Mouse (Mus musculus): ENCODE measurements at regions not wholly inside any gene's neighbourhood (a gene's known extent, or its start where the extent isn't known, plus 50 kb on each side); places are given as distances from the start of the nearest gene placed in this dataset.

- no peaks in the 10 kb centered on the region for H3K27me3 ChIP-seq
- no peak overlapping the region for H3K27ac ChIP-seq
- no peak overlapping the region for H3K4me3 ChIP-seq
- no peaks in the 10 kb centered on the region for H3K4me1 ChIP-seq
- H3K36me3 ChIP-seq: no peaks in the 10 kb centered on the region
- H3K9me3 ChIP-seq: no peaks in the 10 kb centered on the region
- 84% methylated on average over 2 of the region's 2 CpGs for WGBS
- H3K9ac ChIP-seq: no peak overlapping the region
- H3K4me2 ChIP-seq: no peak overlapping the region
- no peak for ATAC-seq (ENCODE audit: borderline replicate concordance, extremely low read depth, low FRiP score, low TSS enrichment)
Measured at GRCm38 (mm10) chr1:78945588-78945987, 129.0 kb downstream of the Kcne4 start.

DNA sequence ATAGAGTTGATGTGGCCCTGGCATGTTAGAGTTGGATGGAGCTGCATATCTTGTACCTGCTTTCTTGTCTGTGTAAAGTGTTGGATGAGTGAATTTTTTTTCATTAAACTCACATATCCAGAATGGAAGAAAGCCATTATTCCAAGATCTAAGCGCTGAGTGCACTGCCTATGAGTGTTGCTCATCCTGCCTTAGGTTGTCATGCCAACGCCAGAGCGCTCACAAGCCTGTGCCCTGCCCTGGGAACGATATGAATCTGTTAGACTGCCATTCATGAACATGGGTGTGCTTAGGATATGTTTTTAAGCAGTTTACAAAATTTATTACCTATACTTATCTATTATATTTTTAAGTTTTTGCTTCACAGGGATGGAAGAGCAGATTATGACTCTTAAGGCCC, 163.5 kb downstream of the Kcne4 start:
- no peak for ATAC-seq (ENCODE audit: borderline replicate concordance, extremely low read depth, low FRiP score, low TSS enrichment)
- H3K36me3 ChIP-seq: no peaks in the 10 kb centered on the region
- no peak overlapping the region for H3K4me2 ChIP-seq
- no peak overlapping the region for H3K4me3 ChIP-seq
- no peaks in the 10 kb centered on the region for H3K9me3 ChIP-seq
- H3K27me3 ChIP-seq: no peaks in the 10 kb centered on the region
- no peak overlapping the region for H3K9ac ChIP-seq
- H3K27ac ChIP-seq: no peak overlapping the region
- no peaks in the 10 kb centered on the region for H3K4me1 ChIP-seq
- 73% methylated on average over 4 of the region's 4 CpGs for WGBS
